Mouse (Mus musculus): ENCODE measurements around the gene Stambpl1.

Gene Stambpl1

GRCm38 (mm10) chr19:34192008-34192963 lies at the start of gene Stambpl1:
Gene Stambpl1, plus strand, starts transcription at chr19:34192229.
- no peak for DNase-seq (ENCODE audit: low read depth, low spot score)

GRCm38 (mm10) chr19:34148421-34148820 lies 43.6 kb upstream of the Stambpl1 start:
- DNase-seq (ENCODE audit: low read depth, low spot score) = no peak

GRCm38 (mm10) chr19:34151909-34152308 lies 40.1 kb upstream of the Stambpl1 start:
- no peak for DNase-seq (ENCODE audit: low read depth, low spot score)

- no peak for DNase-seq (ENCODE audit: low read depth, low spot score)
These were observed 38.5 kb upstream of the Stambpl1 start for GRCm38 (mm10) chr19:34153263-34154144.

DNA sequence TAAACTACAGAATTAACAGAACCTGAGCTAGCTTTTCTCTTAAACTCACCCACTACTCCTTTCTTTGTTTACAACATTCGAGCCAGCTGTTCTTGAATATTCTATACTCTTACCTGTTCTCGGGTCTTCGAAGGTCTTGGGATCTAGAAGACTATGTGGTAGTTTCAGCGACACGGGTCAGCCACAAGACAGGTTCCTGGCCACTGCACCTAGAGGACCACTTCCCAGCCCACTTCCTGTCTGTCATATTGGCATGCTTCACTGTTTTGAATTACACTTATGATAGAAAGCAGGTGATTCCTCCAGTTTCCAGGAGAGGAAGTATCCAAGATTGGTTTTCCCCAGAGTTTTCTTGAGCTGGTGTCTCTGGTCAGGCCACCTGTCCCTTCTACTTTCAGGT lies 29.3 kb upstream of the Stambpl1 start:
- DNase-seq (ENCODE audit: low read depth, low spot score) = no peak

GRCm38 (mm10) chr19:34165891-34166290 lies 26.1 kb upstream of the Stambpl1 start, which contains the start of gene Ankrd22:
Gene Ankrd22, minus strand, starts transcription at chr19:34166053.
- no peak for DNase-seq (ENCODE audit: low read depth, low spot score)

GRCm38 (mm10) chr19:34166386-34166785 lies 25.6 kb upstream of the Stambpl1 start:
- DNase-seq (ENCODE audit: low read depth, low spot score) = no peak

DNA sequence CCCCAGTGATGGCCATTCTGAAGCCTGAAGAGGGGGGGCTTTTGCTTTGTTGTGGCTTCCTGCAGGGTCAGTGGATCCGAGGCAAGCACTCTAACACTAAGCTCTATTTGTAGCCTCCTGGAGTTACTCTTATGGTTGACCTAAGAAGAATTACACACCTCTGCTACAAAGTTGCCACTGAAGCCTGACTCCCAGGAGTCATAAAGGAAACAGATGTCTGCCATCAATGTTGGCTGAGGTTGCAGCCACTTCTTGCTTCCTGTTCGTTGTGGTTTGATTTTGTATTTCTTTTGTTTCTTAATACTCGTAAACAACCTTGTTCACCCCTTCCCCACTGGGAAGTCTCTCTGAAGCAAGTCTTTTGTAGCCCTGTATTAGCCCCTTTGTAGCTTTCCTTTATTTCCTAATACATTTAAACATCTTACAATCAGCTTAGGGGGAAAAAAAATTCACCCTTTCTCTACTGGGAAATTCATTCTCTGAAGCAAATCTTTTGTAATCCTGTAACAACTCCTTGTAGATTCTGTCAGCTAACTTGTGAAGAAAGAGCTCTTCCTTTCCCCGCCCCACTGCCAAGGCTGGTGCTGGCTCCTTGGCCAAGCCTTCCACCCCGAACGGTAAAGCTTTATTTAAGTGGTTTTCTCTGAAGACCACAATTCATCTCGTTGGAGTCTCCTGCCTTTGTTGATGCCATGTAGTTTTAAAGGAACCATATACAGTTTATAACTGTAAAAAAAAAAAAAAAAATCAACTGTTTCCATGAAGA lies 23.9 kb upstream of the Stambpl1 start:
- DNase-seq (ENCODE audit: low read depth, low spot score) = no peak

GRCm38 (mm10) chr19:34169121-34169520 lies 22.9 kb upstream of the Stambpl1 start:
- no peak for DNase-seq (ENCODE audit: low read depth, low spot score)

DNA sequence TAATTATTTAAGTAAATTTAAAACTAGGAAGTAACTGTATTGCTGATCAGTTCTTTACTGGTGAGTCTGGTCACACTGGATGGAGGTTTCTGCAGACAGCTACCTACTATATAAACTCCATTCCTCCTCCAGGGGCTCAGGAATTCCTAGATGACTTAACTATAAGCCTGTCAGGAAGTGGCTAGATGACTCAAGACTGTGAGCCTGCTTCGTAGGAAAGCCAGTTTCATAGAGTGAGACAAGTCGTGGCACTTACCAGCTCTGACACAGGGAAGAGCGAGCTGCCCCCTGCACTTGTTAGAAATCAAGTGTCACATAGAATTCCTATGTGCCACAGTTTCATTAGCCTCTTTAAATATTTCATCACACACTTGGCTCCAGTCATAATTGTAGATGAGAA lies 20.9 kb upstream of the Stambpl1 start:
- no peak for DNase-seq (ENCODE audit: low read depth, low spot score)

DNA sequence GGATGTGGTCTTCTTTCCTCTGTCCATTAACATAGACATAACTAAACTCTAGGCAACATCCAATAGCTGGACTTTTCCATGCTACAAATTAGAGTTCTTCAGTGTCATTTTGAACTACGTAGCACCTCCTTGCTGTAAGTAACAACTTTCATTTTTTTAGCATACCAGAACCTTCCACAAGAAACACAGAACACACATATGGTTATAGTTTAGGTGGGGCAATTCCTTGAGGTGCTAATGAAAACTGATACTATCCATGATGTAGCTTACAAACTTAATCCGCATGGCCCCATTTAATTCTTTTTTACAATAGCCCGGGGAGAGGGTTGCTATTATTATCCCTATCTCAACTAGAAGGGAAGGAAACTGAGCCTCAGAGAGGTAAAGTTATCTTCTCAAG lies 18.0 kb upstream of the Stambpl1 start:
- no peak for DNase-seq (ENCODE audit: low read depth, low spot score)

DNA sequence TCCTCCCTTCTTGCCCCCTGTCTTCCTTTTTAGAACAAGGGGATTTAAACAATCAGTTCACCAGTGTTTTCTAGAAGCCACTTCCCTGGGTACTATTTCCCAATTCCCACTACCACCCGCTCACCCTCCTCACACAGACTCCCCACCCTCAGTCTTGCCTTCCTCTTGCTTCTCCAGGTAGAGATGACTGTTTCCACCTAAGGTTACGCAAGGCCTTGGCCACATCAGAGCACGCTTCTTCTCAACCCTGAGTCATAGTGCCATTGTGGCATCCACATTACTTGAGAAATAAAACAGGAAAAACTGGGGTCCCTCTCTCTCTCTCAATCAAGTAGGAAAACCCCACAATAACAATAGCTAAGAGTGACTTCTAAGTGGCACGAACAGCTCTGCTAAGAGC lies 12.9 kb upstream of the Stambpl1 start:
- DNase-seq (ENCODE audit: low read depth, low spot score) = no peak

- no peak for DNase-seq (ENCODE audit: low read depth, low spot score)
These were observed 11.7 kb upstream of the Stambpl1 start for GRCm38 (mm10) chr19:34180316-34180715.

GRCm38 (mm10) chr19:34181234-34181633 lies 10.8 kb upstream of the Stambpl1 start:
- DNase-seq (ENCODE audit: low read depth, low spot score) = no peak

GRCm38 (mm10) chr19:34182490-34182889 lies 9.5 kb upstream of the Stambpl1 start:
- DNase-seq (ENCODE audit: low read depth, low spot score) = no peak

- DNase-seq (ENCODE audit: low read depth, low spot score) = no peak
These were observed 5.2 kb upstream of the Stambpl1 start for GRCm38 (mm10) chr19:34186845-34187244.

DNA sequence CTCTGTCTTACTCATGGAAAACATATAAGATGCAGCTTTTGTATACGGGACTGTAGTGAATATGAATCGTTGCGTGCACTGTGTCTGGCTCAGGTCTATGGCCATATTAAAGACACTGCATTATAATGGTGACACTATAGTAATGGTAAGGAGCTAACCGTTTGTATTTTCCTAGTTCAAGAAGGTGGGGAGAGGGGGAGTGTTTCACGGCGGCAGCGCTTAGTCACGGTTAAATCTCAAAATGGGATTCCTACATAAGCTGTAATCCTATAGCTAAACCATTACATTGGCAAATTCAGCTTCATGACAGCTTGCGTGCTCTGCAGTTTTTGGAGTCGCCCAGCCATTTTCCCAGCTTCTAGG lies 403 bp upstream of the Stambpl1 start:
- DNase-seq (ENCODE audit: low read depth, low spot score) = no peak

GRCm38 (mm10) chr19:34193149-34193548 lies 1.1 kb downstream of the Stambpl1 start:
- DNase-seq (ENCODE audit: low read depth, low spot score) = no peak

DNA sequence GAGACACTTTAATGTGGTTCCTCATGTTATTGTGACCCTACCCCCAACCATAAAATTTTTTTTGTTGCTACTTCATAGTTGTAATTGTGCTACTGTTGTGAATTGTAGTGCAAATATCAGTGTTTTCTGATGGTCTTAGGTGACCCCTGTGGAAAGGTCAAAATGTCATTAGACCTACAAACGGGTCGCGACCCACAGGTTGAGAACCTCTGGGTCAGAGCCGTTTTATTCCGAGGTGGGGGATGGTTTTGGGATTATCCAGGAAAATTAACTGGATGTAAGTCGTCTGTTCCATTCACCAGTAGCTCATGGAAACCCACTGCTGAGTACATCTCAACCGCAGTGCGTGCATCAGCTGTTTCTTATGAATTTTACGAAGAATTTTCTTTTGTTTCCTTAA lies 1.7 kb downstream of the Stambpl1 start:
- DNase-seq (ENCODE audit: low read depth, low spot score) = no peak

GRCm38 (mm10) chr19:34194132-34194745 lies 2.2 kb downstream of the Stambpl1 start:
- no peak for DNase-seq (ENCODE audit: low read depth, low spot score)

DNA sequence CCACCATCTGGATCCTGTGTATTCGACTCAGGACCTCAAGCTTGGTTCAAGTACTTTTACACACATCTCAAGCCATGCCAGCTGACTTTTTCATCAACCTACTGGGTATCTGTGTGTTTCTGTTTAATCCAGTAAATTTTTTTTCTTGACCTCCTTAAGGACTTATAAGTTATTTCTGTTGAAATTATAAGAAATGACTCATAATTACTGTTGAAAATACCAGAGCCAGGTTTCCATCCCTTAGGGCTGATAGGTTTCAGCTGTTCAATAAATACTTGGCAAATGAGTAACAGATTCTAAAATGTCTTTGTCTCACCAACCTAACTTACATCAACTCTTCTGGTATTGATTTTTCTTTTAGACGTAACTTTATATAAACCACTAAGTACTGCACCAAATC lies 3.0 kb downstream of the Stambpl1 start:
- DNase-seq (ENCODE audit: low read depth, low spot score) = no peak
